In genomic region chr8:74851837-74852236, GRCm38 (mm10) we compare ENCODE assay signal across 12 mouse cellular contexts. TPM values are rescaled to one million over a fixed set of nuclear protein-coding genes. Genes with fewer than 3 reads are reported as not detected.
DNase-seq lines count a peak whose midpoint lies in the region; ATAC-seq and TF ChIP-seq lines count a peak whose summit lies in the region.
"Had no signal": no experiment of that assay in that cellular context is flagged by ENCODE, and none has a peak within 500 bp of the region (broad histone marks: within the 10 kb centered on the region; RNA-seq: fewer than 3 reads in every experiment).

No protein-coding gene starts in this region.

- H3K9ac ChIP-seq in hindbrain, embryonic 12.5 days = no peak overlapping the region
- H3K9ac ChIP-seq in stomach, postnatal 0 days (ENCODE audit: low read length) = no peak overlapping the region
- H3K9ac ChIP-seq: embryonic facial prominence, embryonic 13.5 days; neural tube, embryonic 12.5 days had no signal

- H3K4me2 ChIP-seq in hindbrain, embryonic 12.5 days (replicated peaks) = no peak overlapping the region
- H3K4me2 ChIP-seq in stomach, postnatal 0 days (replicated peaks; ENCODE audit: low read depth) = no peak overlapping the region
- H3K4me2 ChIP-seq: embryonic facial prominence, embryonic 13.5 days; neural tube, embryonic 12.5 days had no signal

- no peaks in the 10 kb centered on the region for H3K9me3 ChIP-seq in hindbrain, embryonic 10.5 days
- H3K9me3 ChIP-seq in hindbrain, embryonic 12.5 days (replicated peaks) = no peaks in the 10 kb centered on the region
- no peaks in the 10 kb centered on the region for H3K9me3 ChIP-seq in embryonic facial prominence, embryonic 10.5 days
- no peaks in the 10 kb centered on the region for H3K9me3 ChIP-seq in stomach, postnatal 0 days (ENCODE audit: control insufficient read depth, low read length)
- H3K9me3 ChIP-seq: embryonic facial prominence, embryonic 13.5 days; G1E; neural tube, embryonic 12.5 days had no signal

- no peaks in the 10 kb centered on the region for H3K36me3 ChIP-seq in hindbrain, embryonic 10.5 days
- no peaks in the 10 kb centered on the region for H3K36me3 ChIP-seq in hindbrain, embryonic 12.5 days
- no peaks in the 10 kb centered on the region for H3K36me3 ChIP-seq in embryonic facial prominence, embryonic 10.5 days (replicated peaks)
- no peaks in the 10 kb centered on the region for H3K36me3 ChIP-seq in stomach, postnatal 0 days (ENCODE audit: control insufficient read depth, insufficient read depth, low read length)
- H3K36me3 ChIP-seq: embryonic facial prominence, embryonic 13.5 days; G1E; neural tube, embryonic 12.5 days had no signal

- H3K27ac ChIP-seq in hindbrain, embryonic 10.5 days = no peak overlapping the region
- H3K27ac ChIP-seq in hindbrain, embryonic 12.5 days = no peak overlapping the region
- no peak overlapping the region for H3K27ac ChIP-seq in embryonic facial prominence, embryonic 10.5 days (replicated peaks)
- no peak overlapping the region for H3K27ac ChIP-seq in stomach, postnatal 0 days (replicated peaks)
- H3K27ac ChIP-seq: embryonic facial prominence, embryonic 13.5 days; neural tube, embryonic 12.5 days had no signal

- DNase-seq in hindbrain, embryonic 10.5 days (ENCODE audit: low spot score) = peak; percentile 55
- DNase-seq in ovary, postnatal 14 days (ENCODE audit: low spot score) = peak; percentile 3
- no peak for DNase-seq in ovary, adult 18-20 months (ENCODE audit: low spot score)
- peak; percentile 78 for DNase-seq in embryonic facial prominence, embryonic 10.5 days (ENCODE audit: low spot score)
- DNase-seq in stomach, postnatal 0 days (ENCODE audit: low spot score) = peak; percentile 34
- DNase-seq in cerebellum, postnatal 10 days = no peak
- no peak for DNase-seq in left cerebral cortex, adult 9 months (ENCODE audit: low spot score in 2 of 2)
- DNase-seq: lung, postnatal 10 days had no signal

- no peaks in the 10 kb centered on the region for H3K27me3 ChIP-seq in hindbrain, embryonic 10.5 days (ENCODE audit: insufficient read depth, poor library complexity, severe bottlenecking)
- no peaks in the 10 kb centered on the region for H3K27me3 ChIP-seq in hindbrain, embryonic 12.5 days
- H3K27me3 ChIP-seq in embryonic facial prominence, embryonic 10.5 days (replicated peaks; ENCODE audit: low read depth, poor library complexity, severe bottlenecking) = no peaks in the 10 kb centered on the region
- H3K27me3 ChIP-seq in stomach, postnatal 0 days (ENCODE audit: control insufficient read depth, insufficient read depth, low read length) = no peaks in the 10 kb centered on the region
- H3K27me3 ChIP-seq: embryonic facial prominence, embryonic 13.5 days; neural tube, embryonic 12.5 days had no signal

- TF ChIP-seq CTCF in stomach, postnatal 0 days (IDR thresholded peaks at IDR 0.05; ENCODE audit: low read depth) = no peak

- no peak for ATAC-seq in hindbrain, embryonic 12.5 days (ENCODE audit: low FRiP score)
- ATAC-seq in stomach, postnatal 0 days (ENCODE audit: low FRiP score, low TSS enrichment) = no peak

- H3K4me3 ChIP-seq in hindbrain, embryonic 10.5 days = no peak overlapping the region
- H3K4me3 ChIP-seq in hindbrain, embryonic 12.5 days = no peak overlapping the region
- no peak overlapping the region for H3K4me3 ChIP-seq in embryonic facial prominence, embryonic 10.5 days
- H3K4me3 ChIP-seq in stomach, postnatal 0 days (ENCODE audit: low read depth, low read length) = no peak overlapping the region
- H3K4me3 ChIP-seq: embryonic facial prominence, embryonic 13.5 days; neural tube, embryonic 12.5 days had no signal

- TF ChIP-seq EP300 in stomach, postnatal 0 days (optimal IDR thresholded peaks at IDR 0.05) = no peak

- no peaks in the 10 kb centered on the region for H3K4me1 ChIP-seq in hindbrain, embryonic 10.5 days (replicated peaks)
- no peaks in the 10 kb centered on the region for H3K4me1 ChIP-seq in hindbrain, embryonic 12.5 days
- no peaks in the 10 kb centered on the region for H3K4me1 ChIP-seq in embryonic facial prominence, embryonic 10.5 days
- H3K4me1 ChIP-seq in stomach, postnatal 0 days (replicated peaks; ENCODE audit: control insufficient read depth, insufficient read depth) = no peaks in the 10 kb centered on the region
- H3K4me1 ChIP-seq: embryonic facial prominence, embryonic 13.5 days; neural tube, embryonic 12.5 days had no signal

- WGBS in hindbrain, embryonic 10.5 days = 27% methylated on average over 3 of the region's 3 CpGs
- 31% methylated on average over 3 of the region's 3 CpGs for WGBS in hindbrain, embryonic 12.5 days
- 19% methylated on average over 3 of the region's 3 CpGs for WGBS in embryonic facial prominence, embryonic 10.5 days
- 11% methylated on average over 3 of the region's 3 CpGs for WGBS in stomach, postnatal 0 days

RNA-seq across cellular contexts. Expression of gene Isx, which starts 21.1 kb away (rescaled TPM):
- polyA plus RNA-seq in hindbrain, embryonic 10.5 days (2016; fragmentation: Nextera tagmentation; extraction: Ambion mirVana) = not detected in 2 replicates
- not detected in 2 replicates for polyA plus RNA-seq in hindbrain, embryonic 12.5 days (2016; fragmentation: Nextera tagmentation; extraction: Ambion mirVana)
- polyA plus RNA-seq in embryonic facial prominence, embryonic 10.5 days (2016; fragmentation: Nextera tagmentation; extraction: Ambion mirVana) = not detected in 2 replicates
- polyA plus RNA-seq in stomach, postnatal 0 days (2015; fragmentation: Nextera tagmentation; extraction: Ambion mirVana) = 1.1 and 1.2 TPM in 2 replicates
- polyA plus RNA-seq: embryonic facial prominence, embryonic 13.5 days; G1E; neural tube, embryonic 12.5 days had no signal

Comparison
In these comparisons a context has a peak if more than half of its experiments do, and no peak if none do; other contexts are left out.
1. DNase-seq: peak in hindbrain, embryonic 10.5 days (single experiment), ovary, postnatal 14 days (single experiment), embryonic facial prominence, embryonic 10.5 days (single experiment) and stomach, postnatal 0 days (single experiment); none in ovary, adult 18-20 months (single experiment), cerebellum, postnatal 10 days (0 of 2) and left cerebral cortex, adult 9 months (0 of 2).